Mouse (Mus musculus): ENCODE measurements at regions not wholly inside any gene's neighbourhood (a gene's known extent, or its start where the extent isn't known, plus 50 kb on each side); places are given as distances from the start of the nearest gene placed in this dataset.

GRCm38 (mm10) chr3:143138952-143139351 lies 257.1 kb upstream of the Pkn2 start:
- no peak for DNase-seq

GRCm38 (mm10) chr3:143134528-143134927 lies 252.7 kb upstream of the Pkn2 start:
- no peak for DNase-seq

- no peak for DNase-seq
Measured at GRCm38 (mm10) chr3:143107733-143108291, 226.0 kb upstream of the Pkn2 start.

- DNase-seq: no peak
Measured at GRCm38 (mm10) chr3:143104734-143105133, 222.9 kb upstream of the Pkn2 start.

GRCm38 (mm10) chr3:143103333-143103732 lies 221.5 kb upstream of the Pkn2 start:
- DNase-seq: no peak

- DNase-seq: no peak
Measured at GRCm38 (mm10) chr3:143100810-143101645, 219.2 kb upstream of the Pkn2 start.

- DNase-seq: no peak
Measured at GRCm38 (mm10) chr3:143100203-143100602, 218.4 kb upstream of the Pkn2 start.

GRCm38 (mm10) chr3:143092206-143092605 lies 210.4 kb upstream of the Pkn2 start:
- DNase-seq: no peak

GRCm38 (mm10) chr3:143090886-143091285 lies 209.1 kb upstream of the Pkn2 start:
- DNase-seq: peak; percentile 17

- no peak for DNase-seq
Measured at GRCm38 (mm10) chr3:143090316-143090715, 208.5 kb upstream of the Pkn2 start.

GRCm38 (mm10) chr3:143087786-143088185 lies 206.0 kb upstream of the Pkn2 start:
- no peak for DNase-seq

- DNase-seq: no peak
Measured at GRCm38 (mm10) chr3:143078310-143078709, 196.5 kb upstream of the Pkn2 start.

GRCm38 (mm10) chr3:143071839-143072373 lies 190.1 kb upstream of the Pkn2 start:
- no peak for DNase-seq

- no peak for DNase-seq
Measured at GRCm38 (mm10) chr3:143054858-143055257, 173.1 kb upstream of the Pkn2 start.

- no peak for DNase-seq
Measured at GRCm38 (mm10) chr3:143053286-143053993, 171.6 kb upstream of the Pkn2 start.

- no peak for DNase-seq
Measured at GRCm38 (mm10) chr3:143040666-143041065, 158.9 kb upstream of the Pkn2 start.

GRCm38 (mm10) chr3:143036108-143036507 lies 154.3 kb upstream of the Pkn2 start:
- no peak for DNase-seq

GRCm38 (mm10) chr3:143034588-143034987 lies 152.8 kb upstream of the Pkn2 start:
- DNase-seq: no peak

- DNase-seq: no peak
Measured at GRCm38 (mm10) chr3:143022486-143022885, 140.7 kb upstream of the Pkn2 start.

GRCm38 (mm10) chr3:143021159-143021871 lies 139.5 kb upstream of the Pkn2 start:
- DNase-seq: no peak

- no peak for DNase-seq
Measured at GRCm38 (mm10) chr3:143017480-143017879, 135.7 kb upstream of the Pkn2 start.

GRCm38 (mm10) chr3:143016758-143017157 lies 135.0 kb upstream of the Pkn2 start:
- no peak for DNase-seq

GRCm38 (mm10) chr3:143014421-143014820 lies 132.6 kb upstream of the Pkn2 start:
- no peak for DNase-seq
